Mouse (Mus musculus): ENCODE data around the gene Gm20075. TPM values are rescaled to one million over a fixed set of nuclear protein-coding genes. Genes with fewer than 3 reads are reported as not detected.

Gene Gm20075
- 23.0 TPM for polyA plus RNA-seq (2014; fragmentation: Illumina TruSeq; extraction: RNeasy Lipid Tissue Mini Kit (QIAGEN cat#74804); ENCODE audit: low read depth, low replicate concordance)

GRCm38 (mm10) chr13:96081276-96081675, at the start of gene Gm20075:
Gm20075 (minus strand) TSS chr13:96081376.

DNA sequence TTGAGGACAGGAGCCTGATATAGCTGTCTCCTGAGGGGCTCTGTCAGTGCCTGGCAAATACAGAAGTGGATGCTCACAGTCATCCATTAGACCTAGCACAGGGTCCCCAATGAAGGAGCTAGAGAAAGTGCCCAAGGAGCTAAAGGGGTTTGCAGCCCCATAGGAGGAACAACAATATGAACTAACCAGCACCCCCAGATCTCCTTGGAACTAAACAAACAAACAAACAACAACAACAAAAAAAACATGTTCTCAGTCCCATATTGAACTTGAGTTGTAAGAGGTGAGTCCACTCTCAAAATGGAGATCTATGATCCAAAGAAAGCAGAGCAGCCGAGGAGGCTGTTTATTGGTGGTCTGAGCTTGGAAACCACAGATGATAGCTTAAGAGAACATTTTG, 578 bp upstream of the Gm20075 start, which contains the start of gene Gm17190:
Gm17190 (plus strand) TSS at position 301 of the 400 bp plus-strand sequence.

Other genes with a start within 250 kb of the Gm20075 start
- gene Iqgap2, start 189.5 kb downstream of the Gm20075 start, polyA plus RNA-seq (2014; fragmentation: Illumina TruSeq; extraction: RNeasy Lipid Tissue Mini Kit (QIAGEN cat#74804); ENCODE audit: low read depth, low replicate concordance): 12.9 TPM
- not detected for gene Gm17190, start 678 bp upstream of the Gm20075 start, polyA plus RNA-seq (2014; fragmentation: Illumina TruSeq; extraction: RNeasy Lipid Tissue Mini Kit (QIAGEN cat#74804); ENCODE audit: low read depth, low replicate concordance)
- 15.2 TPM for gene Sv2c, start 51.2 kb upstream of the Gm20075 start, polyA plus RNA-seq (2014; fragmentation: Illumina TruSeq; extraction: RNeasy Lipid Tissue Mini Kit (QIAGEN cat#74804); ENCODE audit: low read depth, low replicate concordance)

All from testis, adult 10 weeks (tissue).